Mouse (Mus musculus) olfactory bulb, adult 2 months (tissue): ENCODE results near the gene Prr23a1.

Experiments used
- CTCF ChIP-seq: fragments of 200-500 bp; IDR thresholded peaks from 2 replicates; pipeline ENCODE4 v1.5.1; 2012; ENCODE audit warnings: low read depth, mild to moderate bottlenecking, low read length, moderate library complexity; ENCODE audit not compliant: insufficient read depth
- POLR2A ChIP-seq: fragments of 200-500 bp; IDR thresholded peaks from 2 replicates; pipeline ENCODE4 v1.6.1; 2012; ENCODE audit warnings: mild to moderate bottlenecking, low read depth, low read length, moderate library complexity; ENCODE audit not compliant: insufficient read depth

DNA sequence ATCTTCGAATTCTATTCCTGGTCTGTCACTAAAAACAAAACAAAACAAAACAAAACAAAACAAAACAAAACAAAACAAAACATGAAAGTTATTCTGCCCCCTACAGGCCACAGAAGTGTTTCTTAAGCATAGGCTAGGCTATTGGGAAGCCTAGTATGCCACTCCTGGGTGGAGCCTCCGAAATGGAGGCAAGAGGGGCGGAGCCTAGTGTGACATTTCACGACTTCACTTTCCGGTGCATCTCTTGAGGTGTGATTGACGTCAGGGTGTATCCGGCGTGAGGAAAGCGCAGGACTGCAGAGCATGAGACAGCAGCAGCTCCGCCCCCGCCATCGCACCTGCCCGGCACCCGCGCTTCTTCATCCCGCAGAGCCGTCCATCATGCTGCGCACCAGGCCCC, 13.9 kb downstream of the Prr23a1 start, which contains the start of gene Prr23a2:
- TF ChIP-seq CTCF = no peak
- TF ChIP-seq POLR2A = no peak
